Mouse (Mus musculus): ENCODE results near the gene Wdfy1. TPM values are rescaled to one million over a fixed set of nuclear protein-coding genes. Genes with fewer than 3 reads are reported as not detected.

Wdfy1 gene
- 24.9 and 25.8 TPM in 2 replicates for total RNA-seq (2015)
- total RNA-seq (2017): 11.6 and 16.1 TPM in 2 replicates

DNA sequence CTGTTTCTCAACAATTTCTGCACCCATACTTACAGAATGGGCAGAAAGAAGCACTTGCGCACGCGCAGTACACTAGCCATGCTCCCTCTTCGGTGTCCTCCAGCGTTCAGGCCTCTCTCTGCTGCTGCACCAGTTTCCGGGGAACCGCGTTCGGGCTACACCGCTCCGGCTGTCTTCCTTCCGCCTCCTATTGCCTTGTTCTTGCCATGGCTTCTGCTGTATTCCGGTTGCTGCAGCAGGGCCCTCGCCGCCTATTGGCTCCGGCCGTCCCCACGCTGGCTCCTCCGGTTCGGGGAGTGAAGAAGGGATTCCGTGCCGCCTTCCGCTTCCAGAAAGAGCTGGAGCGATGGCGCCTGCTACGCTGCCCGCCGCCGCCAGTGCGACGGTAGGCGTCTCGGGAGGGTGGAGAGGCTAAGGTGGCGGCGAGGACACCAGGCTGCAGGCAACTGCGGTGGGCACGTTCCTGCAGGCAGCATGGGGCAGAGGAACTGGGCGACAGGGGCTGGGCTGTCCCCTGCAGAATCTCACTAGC lies at the start of gene Wdfy1, which contains the start of gene Mrpl44:
Gene Wdfy1, minus strand, starts transcription at position 217 of the 532 bp plus-strand sequence.
Gene Mrpl44, plus strand, starts transcription at position 92 of the 532 bp plus-strand sequence.
- peak; percentile 98 for ATAC-seq (replicated peaks; ENCODE audit: poor library complexity)

- no peak for ATAC-seq (replicated peaks; ENCODE audit: poor library complexity)
Observed at GRCm38 (mm10) chr1:79823951-79824633, 48.1 kb upstream of the Wdfy1 start.

DNA sequence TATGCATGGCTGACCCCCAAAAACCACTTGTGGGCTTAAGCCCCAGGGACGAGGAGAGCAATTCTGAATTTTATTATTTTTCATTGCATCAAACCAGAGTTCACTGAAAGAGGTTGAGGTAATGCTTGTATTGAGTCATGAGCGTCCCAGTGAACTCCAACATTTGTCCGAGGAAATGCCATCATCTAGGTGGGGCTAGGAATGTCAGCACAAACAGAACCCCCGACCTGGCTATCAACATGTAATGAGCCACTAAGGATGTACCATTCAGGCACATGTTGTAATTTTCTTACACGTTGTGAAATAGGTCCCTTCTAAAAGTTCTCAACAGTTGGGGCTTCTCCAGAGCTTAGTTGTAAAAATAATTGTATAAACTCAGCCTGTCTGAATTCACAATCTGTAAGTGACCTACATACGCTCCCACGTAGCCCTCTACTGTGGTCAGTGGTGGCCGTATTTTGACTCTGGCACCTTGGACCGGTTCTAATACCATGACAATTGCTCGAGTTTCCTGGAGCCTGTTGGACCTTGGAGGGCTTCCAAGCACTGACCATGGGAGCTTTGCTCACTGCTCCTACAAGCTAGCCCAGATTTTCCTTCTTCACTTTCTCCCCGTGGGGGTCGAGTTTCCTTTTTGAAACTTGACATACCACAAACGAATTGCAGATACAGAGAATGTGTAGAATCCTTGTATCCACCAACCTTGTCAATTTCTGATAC lies 47.0 kb upstream of the Wdfy1 start:
- peak; percentile 34; the same call in 1 of the 2 replicates for ATAC-seq (replicated peaks; ENCODE audit: poor library complexity)

GRCm38 (mm10) chr1:79819296-79819879 lies 43.4 kb upstream of the Wdfy1 start:
- no peak for ATAC-seq (replicated peaks; ENCODE audit: poor library complexity)

DNA sequence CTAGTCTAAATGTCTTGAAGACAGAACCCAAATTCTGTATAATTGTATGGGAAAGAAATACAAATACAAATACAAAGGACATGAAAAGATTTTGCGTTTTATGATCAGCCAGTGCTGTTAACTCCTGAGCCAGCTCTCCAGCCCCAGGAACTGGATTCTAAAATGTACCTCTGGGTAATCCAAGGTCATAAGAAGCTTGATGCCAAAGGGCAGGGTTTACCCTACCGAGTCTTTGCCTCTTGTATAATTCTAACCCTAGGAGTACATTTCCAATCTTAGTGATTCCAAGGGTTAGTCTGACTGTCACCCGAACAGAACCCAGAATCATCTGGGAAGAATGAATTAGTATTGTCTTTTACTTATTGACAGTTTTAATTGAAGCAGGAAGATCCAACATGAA lies 39.5 kb upstream of the Wdfy1 start:
- no peak for ATAC-seq (replicated peaks; ENCODE audit: poor library complexity)

DNA sequence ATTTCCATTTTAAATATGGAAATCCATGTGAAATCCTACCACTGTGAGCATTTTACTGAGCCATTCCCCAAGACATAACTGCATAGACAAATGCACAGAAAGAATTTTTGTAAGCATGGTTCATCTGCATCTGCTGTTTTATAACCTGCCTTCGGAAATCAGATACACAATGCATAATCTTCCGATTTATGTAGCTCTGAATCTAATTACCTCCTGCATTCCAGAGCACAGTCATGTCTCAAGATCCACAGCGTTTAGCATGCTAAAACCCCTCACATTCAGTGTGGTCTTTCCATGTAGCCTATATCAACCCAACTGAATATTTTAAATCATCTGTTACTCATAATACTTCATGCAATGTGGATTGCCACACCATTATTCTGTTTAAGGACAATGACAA lies 33.5 kb upstream of the Wdfy1 start:
- no peak for ATAC-seq (replicated peaks; ENCODE audit: poor library complexity)

- peak; percentile 68 for ATAC-seq (replicated peaks; ENCODE audit: poor library complexity)
Observed at GRCm38 (mm10) chr1:79806865-79807264, 30.9 kb upstream of the Wdfy1 start.

DNA sequence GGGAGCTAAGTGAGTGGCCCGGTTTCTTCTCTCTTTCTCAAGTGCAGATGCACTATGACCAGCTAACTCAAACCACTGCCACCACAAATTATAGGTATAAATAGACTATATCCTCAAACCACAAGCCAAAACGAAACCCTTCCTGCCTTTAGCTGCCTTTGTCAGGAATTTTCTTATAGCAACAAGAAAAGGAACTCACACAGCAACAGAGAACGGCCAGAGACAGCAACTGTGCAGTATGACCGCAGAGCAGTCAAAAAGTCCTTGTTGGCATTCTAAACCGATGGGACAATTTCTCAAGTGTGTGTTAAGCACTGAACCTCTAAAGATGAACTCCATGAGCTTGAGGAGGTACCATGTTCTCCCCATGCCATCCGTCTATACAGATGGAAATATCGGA lies 27.7 kb upstream of the Wdfy1 start:
- peak; percentile 61 for ATAC-seq (replicated peaks; ENCODE audit: poor library complexity)

GRCm38 (mm10) chr1:79802858-79803427 lies 27.0 kb upstream of the Wdfy1 start:
- no peak for ATAC-seq (replicated peaks; ENCODE audit: poor library complexity)

DNA sequence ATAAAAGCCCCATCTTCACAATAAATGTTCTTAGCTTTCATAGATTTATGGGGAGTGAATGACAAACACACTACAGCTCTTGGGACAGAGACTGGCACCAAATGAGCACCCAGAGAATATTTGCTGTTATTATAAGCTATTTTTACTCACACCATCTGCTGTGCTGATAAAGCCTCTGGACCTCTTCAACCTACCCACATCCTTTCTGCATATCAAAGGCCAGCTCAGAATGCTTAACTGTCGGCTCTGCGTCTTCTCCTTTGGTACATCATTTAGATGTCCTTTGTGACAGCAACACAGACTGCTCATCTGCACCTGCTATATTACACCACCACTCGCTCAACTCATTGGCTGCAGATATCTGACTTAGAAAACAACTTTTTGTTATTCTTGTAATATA lies 21.1 kb upstream of the Wdfy1 start:
- ATAC-seq (replicated peaks; ENCODE audit: poor library complexity): peak; percentile 82

DNA sequence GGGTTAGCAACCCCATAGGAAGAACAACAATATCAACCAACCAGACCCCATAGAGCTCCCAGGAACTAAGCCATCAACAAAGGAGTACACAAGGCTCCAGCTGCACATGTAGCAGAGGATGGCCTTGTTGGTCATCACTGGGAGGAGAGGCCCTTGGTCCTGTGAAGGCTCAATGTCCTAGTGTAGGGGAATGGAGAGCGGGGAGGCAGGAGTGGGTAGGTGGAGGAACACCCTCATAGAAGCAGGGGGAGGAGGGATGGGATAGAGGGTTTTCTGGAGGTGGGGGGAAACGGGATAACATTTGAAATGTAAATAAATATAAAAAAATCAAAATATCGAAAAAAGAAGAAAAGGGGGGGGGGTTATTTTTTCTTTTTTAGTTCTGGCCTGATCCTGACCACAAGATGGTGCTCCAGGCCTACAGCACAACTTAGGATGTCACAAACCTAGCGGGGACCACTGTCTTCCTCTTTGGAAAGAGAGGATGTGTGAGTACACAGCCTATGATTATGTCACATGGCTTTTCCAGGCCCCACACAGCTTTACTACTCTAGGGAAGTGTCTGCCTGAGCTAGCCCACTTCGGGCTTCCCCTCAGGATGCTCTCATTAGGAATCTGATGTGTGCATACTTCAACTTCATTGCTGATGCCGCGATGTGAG lies 10.5 kb upstream of the Wdfy1 start:
- ATAC-seq (replicated peaks; ENCODE audit: poor library complexity): peak; percentile 99

DNA sequence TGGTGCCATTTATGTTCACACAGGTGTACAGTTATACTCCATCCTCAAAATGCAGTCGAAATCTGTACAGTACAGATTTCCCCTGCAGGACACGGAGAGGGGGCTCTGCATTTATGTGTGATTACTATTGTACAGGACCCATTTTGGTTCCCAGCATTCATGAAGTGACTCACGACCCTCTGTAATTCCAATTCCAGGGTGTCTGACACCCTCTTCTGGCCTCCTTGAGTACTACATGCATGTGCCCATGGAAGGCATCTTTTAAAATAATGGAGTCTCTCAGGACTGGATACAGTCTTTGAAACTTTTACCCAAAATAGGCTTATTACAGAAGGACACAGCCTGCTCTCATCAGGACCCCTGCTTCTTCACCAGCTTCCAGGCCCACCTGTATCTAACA lies 6.5 kb upstream of the Wdfy1 start:
- ATAC-seq (replicated peaks; ENCODE audit: poor library complexity): peak; percentile 47; the same call in 1 of the 2 replicates

DNA sequence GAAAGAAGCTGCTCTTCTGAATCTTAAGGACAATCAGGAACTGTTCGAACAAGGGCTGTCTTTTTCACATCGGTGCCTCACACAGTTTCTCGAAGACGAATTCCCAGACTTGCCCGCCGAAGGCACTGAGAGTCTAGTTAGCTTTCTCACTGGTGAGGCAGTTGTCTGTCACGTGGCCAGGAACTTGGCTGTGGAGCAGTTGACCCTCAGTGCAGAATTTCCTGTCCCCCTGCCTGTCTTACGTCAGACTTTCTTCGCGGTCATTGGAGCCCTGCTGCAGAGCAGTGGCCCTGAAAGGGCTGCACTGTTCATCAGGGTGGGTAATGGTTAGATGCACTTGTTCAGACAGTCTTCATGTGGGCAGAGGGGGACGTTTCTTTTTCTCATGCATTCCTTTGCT lies 2.1 kb upstream of the Wdfy1 start:
- peak; percentile 40 for ATAC-seq (replicated peaks; ENCODE audit: poor library complexity)

DNA sequence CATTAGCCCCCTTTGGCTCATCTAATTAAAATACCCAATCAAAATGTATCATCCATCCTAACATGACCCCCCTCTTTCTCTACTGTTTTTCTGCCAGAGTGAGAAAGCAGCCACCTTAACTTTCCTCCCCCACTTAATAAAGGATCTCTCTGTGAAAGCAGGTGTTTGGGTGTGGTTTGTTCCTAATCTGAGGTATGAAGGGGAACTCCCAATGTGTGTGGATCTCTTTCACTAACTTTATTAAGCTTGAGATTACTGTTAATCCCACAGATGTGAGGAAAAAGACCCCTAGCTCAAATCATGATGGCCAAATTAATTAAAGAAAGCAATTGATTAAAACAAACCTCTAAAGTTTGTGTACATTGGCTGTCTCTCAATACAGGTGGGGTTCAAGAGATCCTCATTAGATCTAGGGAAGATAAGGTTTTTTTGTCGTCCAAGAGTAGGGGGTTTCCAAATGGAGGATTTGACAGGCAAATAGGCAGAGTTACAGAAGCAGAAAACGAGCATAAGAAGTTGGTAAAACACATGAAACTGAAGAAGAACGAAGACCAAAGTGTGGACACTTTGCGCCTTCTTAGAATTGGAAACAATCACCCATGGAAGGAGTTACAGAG lies 1.7 kb downstream of the Wdfy1 start:
- no peak for ATAC-seq (replicated peaks; ENCODE audit: poor library complexity)

GRCm38 (mm10) chr1:79768231-79768630 lies 7.7 kb downstream of the Wdfy1 start:
- ATAC-seq (replicated peaks; ENCODE audit: poor library complexity): no peak

- ATAC-seq (replicated peaks; ENCODE audit: poor library complexity): no peak
Observed at GRCm38 (mm10) chr1:79764483-79764882, 11.5 kb downstream of the Wdfy1 start.

DNA sequence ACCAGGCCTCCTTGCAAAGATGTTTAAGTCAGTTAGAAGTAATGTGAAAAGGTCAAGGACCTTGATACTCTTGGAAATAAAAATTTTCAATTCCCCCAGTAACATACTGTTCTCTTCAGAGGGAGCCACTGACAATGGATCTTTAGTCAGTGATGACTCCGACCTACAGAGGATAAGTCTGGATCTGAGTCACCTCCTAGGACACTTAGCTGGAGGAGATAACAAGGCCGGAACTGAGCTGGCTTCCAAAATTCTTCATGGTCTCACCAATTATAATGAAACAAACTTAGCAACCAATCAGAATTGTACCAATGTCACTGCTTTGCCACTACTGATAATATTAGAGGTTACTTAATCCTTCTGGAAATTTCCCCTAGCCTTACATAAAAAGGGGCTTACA lies 11.9 kb downstream of the Wdfy1 start:
- ATAC-seq (replicated peaks; ENCODE audit: poor library complexity): no peak

DNA sequence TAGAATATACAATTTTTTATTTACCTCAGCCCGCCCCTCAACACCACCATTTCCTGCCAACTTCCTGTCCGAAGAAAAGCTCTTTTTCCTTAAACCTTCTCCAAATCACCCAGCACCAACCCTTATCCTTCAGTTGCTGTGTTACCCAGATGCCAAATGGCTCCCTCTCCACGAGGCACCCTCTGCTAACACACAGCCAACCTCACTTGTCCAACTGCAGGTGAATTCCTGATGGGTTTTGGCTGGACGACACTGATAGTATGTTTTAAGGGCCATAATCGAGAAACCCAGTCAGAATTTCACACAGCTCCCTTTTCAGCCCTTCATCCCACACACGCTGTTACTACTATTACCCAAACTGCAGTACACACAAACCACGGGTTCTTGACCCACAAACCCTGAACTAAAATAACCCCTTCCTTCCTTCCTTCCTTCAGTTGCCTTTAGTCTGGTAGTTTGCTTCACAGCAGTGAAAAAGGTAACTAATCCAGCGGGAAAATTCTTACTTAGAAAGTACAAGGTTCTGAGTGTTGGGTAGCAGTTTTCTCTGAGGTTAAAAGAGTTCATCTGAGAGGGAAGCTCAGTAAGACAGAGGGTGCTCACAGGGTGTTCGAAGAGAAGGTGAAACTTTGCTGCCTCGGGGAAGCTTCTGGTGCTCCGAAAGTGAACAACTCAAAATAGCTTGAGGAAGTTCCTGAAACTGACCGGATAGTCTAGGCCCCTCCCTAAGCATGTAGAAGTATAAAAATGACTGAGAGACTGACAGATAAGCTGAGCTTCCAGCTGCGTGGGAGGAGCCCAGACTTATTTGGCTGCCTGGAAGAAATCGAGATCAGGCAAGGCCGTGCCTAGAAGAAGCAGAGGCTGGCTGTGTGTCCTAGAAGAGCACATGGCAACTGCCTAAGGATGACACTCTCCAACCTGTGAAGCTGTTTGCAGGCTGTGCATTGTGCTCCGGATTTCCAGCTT lies 13.4 kb downstream of the Wdfy1 start:
- peak; percentile 48 for ATAC-seq (replicated peaks; ENCODE audit: poor library complexity)

GRCm38 (mm10) chr1:79761917-79762271 lies 14.0 kb downstream of the Wdfy1 start:
- peak; percentile 24 for ATAC-seq (replicated peaks; ENCODE audit: poor library complexity)
